Mouse (Mus musculus) hindbrain, embryonic 10.5 days (tissue): ENCODE measurements around the gene Elk4. TPM values are rescaled to one million over a fixed set of nuclear protein-coding genes. Genes with fewer than 3 reads are reported as not detected.

ENCODE experiments used
- DNase-seq: peaks from one replicate; pipeline ENCODE4 v3.0.0-alpha.2; 2017; ENCODE audit warnings: low spot score
- H3K27ac ChIP-seq: fragments of 300-500 bp; sonication (generic); 2 replicates; pipeline ENCODE4 v1.5.1; 2016; ENCODE audit warnings: mild to moderate bottlenecking, moderate library complexity
- H3K27me3 ChIP-seq: fragments of 300-500 bp; sonication (generic); 2 replicates; pipeline ENCODE4 v1.6.1; 2016; ENCODE audit warnings: mild to moderate bottlenecking; ENCODE audit not compliant: poor library complexity, insufficient read depth, severe bottlenecking
- H3K36me3 ChIP-seq: fragments of 300-500 bp; sonication (generic); 2 replicates; pipeline ENCODE4 v1.6.1; 2016; ENCODE audit warnings: mild to moderate bottlenecking, moderate library complexity
- H3K4me1 ChIP-seq: fragments of 300-500 bp; sonication (generic); replicated peaks from 2 replicates; pipeline ENCODE4 v1.6.1; 2016; ENCODE audit warnings: mild to moderate bottlenecking
- H3K4me3 ChIP-seq: fragments of 300-500 bp; sonication (generic); 2 replicates; pipeline ENCODE4 v1.5.1; 2016; ENCODE audit warnings: mild to moderate bottlenecking, moderate library complexity
- H3K9me3 ChIP-seq: fragments of 300-500 bp; sonication (generic); 2 replicates; pipeline ENCODE4 v1.6.1; 2016; ENCODE audit warnings: mild to moderate bottlenecking, moderate library complexity
- WGBS: fragments of 180-500 bp; shearing (Covaris S2); methylation state at CpG from one replicate; pipeline ENCODE4 v1.1.7; 2016; 5-methylcytosine and 5-hydroxymethylcytosine counted together
- polyA plus RNA-seq: library from polyadenylated mRNA; unstranded; fragments of >200 nt; fragmentation: Nextera tagmentation; extraction: Ambion mirVana; gene quantifications from 2 replicates; pipeline ENCODE4 v1.2.1, GENCODE M21; 2016

Gene Elk4
- polyA plus RNA-seq, 1 experiment from 2014 or later, result 12.9 TPM

GRCm38 (mm10) chr1:132061750-132062541, 54.5 kb downstream of the Elk4 start:
- Histone ChIP-seq H3K27ac (no peak overlapping the region), H3K4me1 (peaks cover under 1% of the 10 kb centered on the region), H3K4me3 (no peak overlapping the region), H3K27me3 (peaks cover 37% of the 10 kb centered on the region), H3K36me3 (no peaks in the 10 kb centered on the region), H3K9me3 (no peaks in the 10 kb centered on the region)
- 75% methylated on average over 6 of the region's 6 CpGs for WGBS
- DNase-seq, result no peak

DNA sequence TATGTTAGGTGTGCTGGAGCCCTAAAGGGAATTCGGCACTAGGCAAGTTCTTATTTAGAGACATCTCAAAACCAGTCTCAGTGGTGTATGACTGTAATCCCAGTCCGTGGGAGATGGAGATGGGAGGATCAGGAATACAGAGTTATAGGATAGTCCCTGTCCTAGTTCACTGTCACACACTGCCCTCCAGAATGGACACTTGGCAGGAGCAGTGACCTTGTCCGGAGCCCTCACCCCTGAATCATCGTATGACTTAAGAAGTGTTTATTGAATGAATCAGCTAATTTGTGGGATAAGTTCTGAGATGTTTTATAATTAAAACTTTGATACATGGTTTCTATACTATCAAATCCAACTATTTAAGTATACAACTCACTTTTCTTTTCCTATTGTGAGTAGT, 55.7 kb downstream of the Elk4 start:
- DNase-seq, result no peak
- H3K9me3 ChIP-seq, result no peaks in the 10 kb centered on the region
- 87% methylated on average over 4 of the region's 4 CpGs for WGBS
- no peaks in the 10 kb centered on the region for H3K36me3 ChIP-seq
- H3K27ac ChIP-seq, result no peak overlapping the region
- peaks cover 48% of the 10 kb centered on the region for H3K27me3 ChIP-seq
- H3K4me3 ChIP-seq, result no peak overlapping the region
- H3K4me1 ChIP-seq, result peaks cover 12% of the 10 kb centered on the region

DNA sequence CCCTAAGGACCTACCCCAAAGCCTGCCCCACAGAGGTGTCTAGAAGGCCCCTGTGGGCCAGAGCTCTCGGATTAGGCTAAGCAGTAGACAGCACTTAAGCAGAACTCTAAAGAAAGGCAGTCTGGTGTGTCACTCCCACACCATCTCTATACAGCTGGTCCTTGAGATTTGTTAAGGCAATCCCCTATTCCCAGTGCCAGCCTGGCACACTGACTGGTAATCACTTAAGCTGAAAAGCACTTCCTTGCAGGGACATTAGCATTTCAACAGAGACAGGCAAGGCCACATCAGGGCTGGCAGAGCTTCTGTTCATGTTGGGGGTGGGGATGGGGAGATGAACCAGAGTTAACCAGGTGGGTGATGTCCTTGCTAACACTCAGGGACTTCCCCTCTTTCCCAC, 57.6 kb downstream of the Elk4 start:
- Histone ChIP-seq H3K4me1 (peaks cover 15% of the 10 kb centered on the region), H3K9me3 (no peaks in the 10 kb centered on the region), H3K36me3 (no peaks in the 10 kb centered on the region), H3K27me3 (peaks cover 67% of the 10 kb centered on the region), H3K27ac (no peak overlapping the region), H3K4me3 (no peak overlapping the region)
- no peak for DNase-seq
- 55% methylated on average over 1 of the region's 1 CpGs for WGBS

GRCm38 (mm10) chr1:132065475-132066172, 58.2 kb downstream of the Elk4 start:
- no peak overlapping the region for H3K27ac ChIP-seq
- WGBS, result 81% methylated on average over 8 of the region's 8 CpGs
- no peak for DNase-seq
- H3K4me1 ChIP-seq, result peaks cover 15% of the 10 kb centered on the region
- H3K36me3 ChIP-seq, result no peaks in the 10 kb centered on the region
- H3K9me3 ChIP-seq, result no peaks in the 10 kb centered on the region
- H3K4me3 ChIP-seq, result no peak overlapping the region
- peaks cover 72% of the 10 kb centered on the region for H3K27me3 ChIP-seq

DNA sequence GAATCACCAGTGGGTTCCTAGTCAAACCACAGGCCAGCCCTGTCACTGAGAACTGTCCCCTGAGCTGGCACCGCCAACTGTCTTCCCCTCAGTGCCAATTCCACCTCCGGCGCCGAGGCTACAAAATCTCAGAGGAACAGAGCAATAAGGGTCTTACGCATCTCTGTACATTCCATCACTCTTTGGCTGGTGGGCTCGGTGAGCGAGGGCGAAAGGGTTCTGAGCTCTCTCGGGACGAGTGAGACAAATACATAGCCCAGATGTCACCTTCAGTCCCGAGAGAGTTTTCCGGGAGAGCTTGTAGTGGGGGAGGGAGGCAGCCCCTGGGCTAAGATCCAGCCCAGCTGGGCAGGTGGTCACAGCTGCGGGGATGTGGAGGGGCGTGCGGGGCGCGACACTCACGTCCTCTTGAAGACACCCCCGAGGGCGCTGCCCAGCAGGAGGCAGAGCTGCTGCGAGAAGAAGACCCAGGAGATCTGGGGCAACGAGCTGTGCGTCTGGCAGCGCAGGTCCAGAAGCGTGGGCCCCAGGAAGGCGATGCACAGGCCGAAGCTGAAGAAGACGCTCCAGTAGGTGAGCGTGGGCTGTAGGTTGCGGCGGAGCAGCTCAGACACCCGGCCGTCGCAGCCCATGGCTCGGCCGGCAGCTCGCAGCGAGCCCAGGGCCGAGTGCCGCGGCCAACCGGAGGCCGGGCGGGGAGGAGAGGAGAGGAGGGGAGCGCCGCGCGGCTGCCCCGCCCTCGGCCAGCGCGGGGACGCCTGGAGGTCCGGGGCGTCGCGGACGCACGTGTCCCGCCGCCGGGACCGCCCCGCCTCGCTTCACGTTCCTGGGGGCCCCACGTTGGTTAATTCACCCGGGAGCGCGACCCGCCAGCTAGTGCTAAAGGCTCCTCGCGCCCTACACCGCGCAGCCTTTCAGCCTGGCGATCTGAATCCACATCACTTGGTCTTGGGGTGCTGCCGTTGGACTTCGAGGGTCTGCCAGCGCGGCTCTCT, 60.2 kb downstream of the Elk4 start, which contains the start of gene Mfsd4a:
Gene Mfsd4a, minus strand, starts transcription at position 802 of the 995 bp plus-strand sequence.
- Histone ChIP-seq H3K36me3 (no peaks in the 10 kb centered on the region), H3K4me1 (peaks cover 15% of the 10 kb centered on the region), H3K27ac (peak within 1 kb of the TSS; percentile 73), H3K4me3 (peak within 1 kb of the TSS; percentile 58), H3K9me3 (no peaks in the 10 kb centered on the region), H3K27me3 (peaks cover 70% of the 10 kb centered on the region)
- WGBS, result 3% methylated on average over 80 of the region's 80 CpGs
- peak; percentile 53 for DNase-seq

- Histone ChIP-seq H3K4me3 (no peak overlapping the region), H3K4me1 (peaks cover 15% of the 10 kb centered on the region), H3K9me3 (no peaks in the 10 kb centered on the region), H3K36me3 (no peaks in the 10 kb centered on the region), H3K27ac (no peak overlapping the region), H3K27me3 (peaks cover 62% of the 10 kb centered on the region)
- 85% methylated on average over 8 of the region's 8 CpGs for WGBS
- no peak for DNase-seq
These were observed 62.0 kb downstream of the Elk4 start for GRCm38 (mm10) chr1:132069436-132069835.

GRCm38 (mm10) chr1:132070659-132071058, 63.3 kb downstream of the Elk4 start:
- Histone ChIP-seq H3K4me1 (peaks cover 17% of the 10 kb centered on the region), H3K27ac (no peak overlapping the region), H3K4me3 (no peak overlapping the region), H3K9me3 (no peaks in the 10 kb centered on the region), H3K36me3 (no peaks in the 10 kb centered on the region), H3K27me3 (peaks cover 52% of the 10 kb centered on the region)
- no peak for DNase-seq
- WGBS, result 89% methylated on average over 3 of the region's 3 CpGs

- H3K4me3 ChIP-seq, result no peak overlapping the region
- DNase-seq, result no peak
- WGBS, result 88% methylated on average over 10 of the region's 10 CpGs
These were observed 68.2 kb downstream of the Elk4 start for GRCm38 (mm10) chr1:132075576-132075975.

GRCm38 (mm10) chr1:132078413-132078812, 71.0 kb downstream of the Elk4 start:
- Histone ChIP-seq H3K27me3 (no peaks in the 10 kb centered on the region), H3K36me3 (no peaks in the 10 kb centered on the region), H3K4me3 (no peak overlapping the region), H3K4me1 (0 out of 2 replicates have a peak, but pooled peaks cover 3% of the 10 kb centered on the region), H3K27ac (no peak overlapping the region), H3K9me3 (no peaks in the 10 kb centered on the region)
- 85% methylated on average over 2 of the region's 2 CpGs for WGBS
- no peak for DNase-seq

More at GRCm38 (mm10) chr1:132075576-132075975, 68.2 kb downstream of the Elk4 start:
- peaks cover 3% of the 10 kb centered on the region; the same call in 1 of the 2 replicates for H3K27me3 ChIP-seq
- 0 out of 2 replicates have a peak, but pooled peaks cover 3% of the 10 kb centered on the region for H3K4me1 ChIP-seq
- H3K36me3 ChIP-seq, result no peaks in the 10 kb centered on the region
- H3K9me3 ChIP-seq, result no peaks in the 10 kb centered on the region
- no peak overlapping the region for H3K27ac ChIP-seq

Other genes starting within 250 kb of the Elk4 start
- 1.4 and 2.2 TPM in 2 replicates for gene Pm20d1, start 210.2 kb upstream of the Elk4 start, polyA plus RNA-seq
- 8.9 and 10.7 TPM in 2 replicates for gene Slc41a1, start 180.1 kb upstream of the Elk4 start, polyA plus RNA-seq
- 9.2 and 10.8 TPM in 2 replicates for gene Rab29, start 140.4 kb upstream of the Elk4 start, polyA plus RNA-seq
- gene Nucks1, start 97.1 kb upstream of the Elk4 start, polyA plus RNA-seq, result 73.2 and 104 TPM in 2 replicates
- 10.9 and 19.2 TPM in 2 replicates for gene Slc45a3, start 44.6 kb upstream of the Elk4 start, polyA plus RNA-seq
- gene Mfsd4a, start 60.5 kb downstream of the Elk4 start, polyA plus RNA-seq, result 10.7 and 12.2 TPM in 2 replicates
- 2.1 and 2.2 TPM in 2 replicates for gene Cdk18, start 132.1 kb downstream of the Elk4 start, polyA plus RNA-seq
- 2.6 and 7.7 TPM in 2 replicates for gene Lemd1, start 183.8 kb downstream of the Elk4 start, polyA plus RNA-seq
- gene AC124108.1, start 183.8 kb downstream of the Elk4 start, polyA plus RNA-seq, result 1.6 and 2.8 TPM in 2 replicates
- 0.24 and 0.31 TPM in 2 replicates for gene Gm10188, start 222.2 kb downstream of the Elk4 start, polyA plus RNA-seq